Mouse (Mus musculus): ENCODE results near the gene Sgip1. TPM values are rescaled to one million over a fixed set of nuclear protein-coding genes. Genes with fewer than 3 reads are reported as not detected.

Gene Sgip1
- 0.19 TPM for polyA plus RNA-seq (2014; fragmentation: Illumina TruSeq; extraction: RNeasy Lipid Tissue Mini Kit (QIAGEN cat#74804); ENCODE audit: low read depth, low replicate concordance)

DNA sequence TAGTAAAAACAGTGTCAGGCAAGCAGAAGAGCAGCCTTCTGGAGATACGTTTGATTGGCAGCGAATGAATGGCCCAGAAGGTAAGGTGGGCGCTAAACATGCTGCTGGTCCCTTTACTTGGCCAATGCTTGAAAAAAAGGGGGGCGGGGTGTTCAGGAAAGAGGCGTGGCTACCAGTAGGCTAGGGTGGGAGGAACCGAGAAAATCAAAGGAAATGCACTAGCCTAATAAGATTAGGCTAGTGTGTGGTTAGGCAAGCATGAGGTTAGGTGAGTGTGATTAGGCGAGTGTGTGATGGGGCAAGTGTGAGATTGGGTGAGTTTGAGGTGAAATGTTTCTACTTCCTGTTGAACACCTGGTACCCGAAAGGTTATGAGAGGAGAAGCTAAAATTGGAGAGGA, at the start of gene Sgip1:
Sgip1 (plus strand) TSS at position 11 of the 400 bp plus-strand sequence.

DNA sequence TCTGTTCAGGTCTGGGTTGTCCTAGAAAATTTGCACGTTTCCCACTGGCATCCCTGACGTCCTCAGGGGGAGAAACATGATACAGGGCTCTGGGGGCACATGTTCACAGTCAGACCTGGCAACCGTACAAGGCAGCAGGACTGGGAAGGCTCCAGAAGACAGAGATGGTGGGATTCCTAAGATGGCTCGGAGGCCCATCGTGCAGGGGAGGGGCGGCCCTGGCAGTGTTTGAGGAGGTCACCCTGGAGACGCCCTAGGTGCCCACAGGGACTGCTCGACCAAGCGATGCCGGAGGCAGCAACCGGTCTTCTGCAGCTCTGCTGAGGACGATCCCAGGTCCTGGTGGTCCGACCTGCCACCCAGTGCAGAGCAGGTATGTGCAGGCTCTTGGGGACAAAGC, 237.3 kb downstream of the Sgip1 start, which contains the start of gene Tctex1d1:
Tctex1d1 (plus strand) TSS at position 167 of the 400 bp plus-strand sequence.

Other genes with a start within 250 kb of the Sgip1 start
- not detected for gene Tctex1d1, start 237.3 kb downstream of the Sgip1 start, polyA plus RNA-seq (2014; fragmentation: Illumina TruSeq; extraction: RNeasy Lipid Tissue Mini Kit (QIAGEN cat#74804); ENCODE audit: low read depth, low replicate concordance)